Mouse (Mus musculus) fibroblast of lung, adult 2 months (primary cell): Measurements from ENCODE around the gene Mapk3.

Source experiments
- DNase-seq: peaks from one replicate; pipeline ENCODE4 v3.0.0-alpha.2; 2011; ENCODE audit warnings: low read depth

Mapk3 gene

GRCm38 (mm10) chr7:126782693-126783092 lies 23.3 kb downstream of the Mapk3 start:
- DNase-seq: no peak

GRCm38 (mm10) chr7:126784469-126784868 lies 25.1 kb downstream of the Mapk3 start:
- DNase-seq: no peak

DNA sequence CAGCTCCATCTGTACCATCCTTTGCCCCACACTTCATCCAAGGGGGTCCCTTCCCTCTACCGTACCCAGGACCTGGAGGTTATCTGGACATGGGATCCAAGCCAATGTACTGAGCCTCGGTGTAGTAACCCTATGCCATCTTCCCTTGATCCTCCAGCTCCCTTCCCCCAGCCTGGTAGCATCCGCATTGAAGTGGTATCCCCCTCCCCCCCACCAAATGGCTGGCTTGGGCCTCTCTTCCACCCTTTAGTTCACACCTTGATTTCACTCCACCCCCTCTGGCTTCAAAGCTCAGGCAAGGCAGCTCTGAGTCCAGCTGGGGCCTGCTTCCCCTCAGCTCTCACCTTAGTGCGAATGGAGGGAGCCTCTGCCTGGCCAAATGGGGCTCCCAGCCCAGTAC lies 25.7 kb downstream of the Mapk3 start:
- no peak for DNase-seq

- no peak for DNase-seq
Measured at GRCm38 (mm10) chr7:126786142-126786541, 26.7 kb downstream of the Mapk3 start.

DNA sequence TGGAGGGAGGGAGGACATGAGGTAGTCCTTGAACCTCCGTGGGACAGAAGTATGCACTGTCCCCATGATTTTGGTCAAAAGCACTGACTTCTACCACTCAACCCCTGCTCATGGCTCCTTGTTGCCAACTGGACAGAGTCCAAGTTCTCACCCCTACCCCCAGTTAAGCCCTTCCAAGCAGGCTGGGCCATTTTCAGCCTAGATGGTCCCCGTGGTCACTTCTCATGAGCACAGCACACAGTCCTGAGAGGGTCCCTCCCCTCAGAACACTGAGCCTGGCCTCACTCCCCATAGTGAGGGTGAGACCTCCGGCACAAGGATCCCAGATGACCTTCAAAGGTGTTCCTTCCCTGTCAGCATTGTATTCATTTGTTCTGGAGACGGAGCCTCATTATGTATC lies 29.7 kb downstream of the Mapk3 start:
- no peak for DNase-seq

DNA sequence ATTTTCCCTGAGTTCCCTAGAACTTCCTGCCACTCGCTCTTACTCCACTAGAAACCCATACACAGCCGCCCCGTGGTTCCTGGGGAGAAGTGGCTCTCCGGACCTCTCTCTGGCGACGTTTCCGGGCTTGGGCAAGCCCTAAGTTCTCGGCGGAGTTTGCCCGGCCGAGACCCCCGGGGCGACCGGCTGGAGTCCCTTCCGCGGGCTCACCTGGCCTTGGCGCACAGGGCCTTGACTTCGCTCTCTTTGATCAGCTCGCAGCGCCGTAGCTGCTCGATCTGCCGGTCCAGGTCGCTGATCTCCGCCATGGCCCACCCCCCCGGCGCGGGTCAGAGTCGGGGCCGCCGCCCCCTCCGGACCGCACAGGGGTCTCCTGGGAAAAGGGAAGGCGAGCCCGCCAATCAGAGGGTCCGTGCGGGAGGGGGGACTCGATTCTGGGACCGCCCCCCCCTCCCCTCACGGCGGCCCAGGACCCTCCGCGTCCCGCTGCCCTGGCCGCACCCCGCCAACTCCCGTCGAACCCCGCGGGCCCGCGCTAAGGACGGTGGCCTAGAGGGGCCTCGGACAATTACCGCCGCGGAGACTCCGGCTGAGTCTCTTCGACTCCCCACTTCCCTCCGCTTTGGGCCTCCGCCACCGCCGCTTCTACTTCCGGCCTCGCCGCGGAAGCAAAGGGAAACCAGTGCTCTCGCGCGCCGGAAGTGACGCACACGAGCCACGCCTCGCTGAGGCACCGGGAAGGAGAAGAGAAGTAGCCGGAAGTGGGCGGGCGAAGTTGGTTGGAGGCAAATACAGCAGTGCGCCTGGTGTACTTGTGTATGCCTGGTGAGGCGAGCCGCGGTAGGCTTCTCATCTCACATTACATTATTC lies 32.7 kb downstream of the Mapk3 start, which contains the start of gene Ppp4c:
Gene Ppp4c (minus strand): TSS at position 646 of the 870 bp plus-strand sequence.
- peak; percentile 85 for DNase-seq

DNA sequence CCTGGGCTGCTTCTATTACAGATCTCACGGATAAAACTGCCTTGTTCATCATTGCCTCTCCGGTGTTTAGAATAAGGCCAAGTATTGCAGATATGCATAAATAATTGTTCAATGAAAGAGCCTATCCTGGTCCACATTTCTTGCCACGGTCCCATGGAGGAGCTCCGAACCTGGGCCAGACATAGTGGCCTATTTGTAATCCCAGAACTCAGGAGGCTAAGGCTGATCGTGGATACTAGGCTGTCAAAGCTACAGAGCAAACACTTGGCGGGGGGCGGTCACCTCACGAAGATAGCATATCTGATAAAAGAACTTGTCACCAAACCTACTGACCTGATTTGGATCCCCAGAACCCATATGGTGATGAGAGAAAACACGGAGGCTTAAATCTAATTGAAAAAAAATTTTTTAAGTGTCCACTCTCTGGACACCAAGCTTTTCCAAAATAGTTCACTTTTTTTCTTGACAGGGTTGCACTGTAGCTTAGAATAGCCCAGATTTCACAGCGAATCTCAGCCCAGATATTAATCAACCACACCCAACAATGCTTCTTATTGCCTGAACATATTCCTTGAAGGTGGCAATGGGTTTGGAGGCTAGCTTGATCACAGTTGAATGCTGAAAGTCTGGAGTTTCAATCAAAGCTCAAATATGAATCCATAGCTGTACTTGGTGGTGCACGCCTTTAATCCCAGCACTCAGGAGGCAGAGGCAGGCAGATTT lies 33.5 kb downstream of the Mapk3 start:
- DNase-seq: no peak

GRCm38 (mm10) chr7:126793456-126794270 lies 34.3 kb downstream of the Mapk3 start:
- DNase-seq: no peak

DNA sequence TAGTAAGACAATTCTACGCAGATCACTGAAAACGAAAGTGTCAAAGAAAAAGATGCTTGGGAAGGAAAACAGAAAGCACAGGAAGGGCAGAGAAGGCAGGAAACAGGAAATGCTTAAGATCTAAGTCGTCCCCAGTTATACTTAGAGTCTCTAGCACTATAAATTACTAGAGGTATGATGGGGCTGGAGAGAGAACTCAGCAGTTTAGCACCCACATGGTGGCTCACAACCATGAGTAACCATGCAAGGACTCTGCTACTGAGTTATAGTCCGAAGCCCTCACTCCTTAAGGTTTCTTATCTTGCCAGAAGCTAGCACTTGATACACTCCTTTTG lies 34.8 kb downstream of the Mapk3 start:
- no peak for DNase-seq

DNA sequence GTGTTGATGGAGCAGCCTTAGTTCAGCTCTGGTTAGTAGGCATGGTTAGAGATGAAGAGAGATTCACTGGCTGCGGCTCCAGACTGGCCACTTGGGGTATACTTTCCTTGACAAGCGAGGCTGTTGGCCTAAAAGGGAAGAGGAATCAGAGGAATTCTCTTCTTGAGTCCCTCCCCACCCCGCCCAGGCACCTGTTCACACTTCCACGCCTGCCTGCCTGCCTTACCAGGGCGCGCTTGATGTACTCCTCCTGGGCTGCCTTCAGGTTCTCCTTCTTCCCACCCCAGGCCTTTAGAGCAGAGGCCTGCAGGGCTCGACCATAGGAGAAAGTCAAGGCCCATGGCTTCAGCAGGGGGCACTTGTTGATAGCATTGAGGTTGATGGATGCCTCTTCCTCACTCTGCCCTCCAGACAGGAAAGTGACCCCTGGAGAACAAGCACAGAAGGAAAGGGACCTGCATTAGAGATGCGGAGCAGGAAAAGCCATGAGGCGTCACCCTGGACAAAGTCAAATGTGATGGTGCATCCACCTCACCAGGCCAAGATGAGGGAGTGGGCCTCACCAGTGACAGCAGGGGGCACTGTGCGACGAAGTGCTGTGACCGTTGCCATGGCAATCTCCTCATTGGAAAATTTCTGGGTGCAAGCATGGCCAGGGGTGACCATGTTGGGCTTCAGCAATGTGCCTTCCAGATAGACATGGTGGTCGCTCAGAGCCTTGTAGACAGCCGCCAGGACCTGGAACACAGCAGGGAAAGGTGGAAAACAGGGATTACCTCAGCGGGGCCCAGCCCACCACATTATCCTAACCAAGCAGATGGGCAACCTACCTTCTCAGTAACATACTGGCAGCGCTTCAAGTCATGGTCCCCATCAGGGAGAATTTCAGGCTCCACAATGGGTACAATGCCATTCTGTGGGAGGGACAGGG lies 36.3 kb downstream of the Mapk3 start:
- DNase-seq: no peak

- DNase-seq: no peak
Measured at GRCm38 (mm10) chr7:126796350-126796932, 37.0 kb downstream of the Mapk3 start.

- no peak for DNase-seq
Measured at GRCm38 (mm10) chr7:126797411-126798126, 38.2 kb downstream of the Mapk3 start, which contains the start of gene Fam57b. Gene Fam57b (plus strand): TSS chr7:126797668.

DNA sequence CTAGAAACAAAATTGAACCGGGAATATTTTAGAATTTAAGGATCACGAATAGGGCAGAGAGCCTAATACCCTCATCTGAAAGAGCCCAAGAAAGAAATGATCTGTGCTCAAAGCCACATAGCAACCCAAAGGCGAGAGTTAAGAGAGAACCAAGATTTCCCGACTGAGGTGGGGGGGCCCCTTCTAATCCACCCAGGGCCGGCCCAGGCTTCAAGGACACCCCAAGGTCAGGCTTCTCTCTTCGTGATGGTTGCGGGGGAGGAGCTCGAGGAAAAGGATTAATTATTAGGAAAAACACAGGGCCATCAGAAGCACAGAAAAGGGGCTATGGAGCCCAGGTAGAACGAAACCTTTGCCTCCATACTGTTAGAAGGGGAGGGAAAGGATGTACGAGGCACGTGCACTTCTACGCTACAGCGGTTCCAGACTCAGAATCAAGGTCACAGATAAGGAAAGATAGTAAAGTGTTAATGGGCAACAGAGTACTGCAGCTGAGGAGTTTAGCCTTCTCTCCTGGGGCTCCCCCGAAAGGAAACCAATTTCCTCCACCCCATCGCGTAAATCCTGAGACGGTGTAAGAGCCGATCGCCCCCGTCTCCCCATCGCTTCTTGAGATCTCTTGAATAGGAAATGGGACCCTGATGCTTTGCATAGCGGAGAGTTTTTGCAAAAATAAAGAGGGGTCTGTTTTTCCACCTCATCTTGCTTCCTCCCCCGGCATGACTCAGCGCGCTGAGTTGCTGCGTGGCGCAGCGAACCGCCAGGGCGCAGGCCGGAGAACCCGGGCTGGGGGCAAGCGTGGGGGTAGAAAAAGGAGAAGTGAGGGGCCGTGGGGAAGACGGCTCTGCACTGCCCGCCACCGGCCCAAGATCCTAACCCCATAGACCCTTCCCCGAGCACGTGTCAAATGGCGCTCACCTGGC lies 39.0 kb downstream of the Mapk3 start:
- no peak for DNase-seq

DNA sequence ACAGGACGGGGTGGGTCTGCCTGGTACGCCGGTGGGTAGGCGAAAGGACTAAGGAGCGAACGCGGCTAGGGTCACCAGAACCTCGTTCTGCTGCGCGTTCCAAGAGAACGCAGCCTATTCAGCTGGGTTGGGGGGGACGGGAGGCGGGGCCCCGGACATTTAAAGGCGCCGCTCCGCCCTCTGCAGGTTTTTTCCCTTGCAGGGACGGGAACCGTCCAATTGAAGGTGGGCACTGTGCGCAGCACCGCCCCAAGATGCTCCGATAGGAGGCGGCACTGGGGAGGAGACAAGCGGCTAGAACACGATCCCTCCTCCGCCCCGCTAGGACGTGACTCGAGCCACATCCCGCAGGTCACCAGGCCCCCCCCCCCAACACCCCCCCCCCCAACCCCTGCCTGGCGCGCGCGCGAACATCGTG lies 39.7 kb downstream of the Mapk3 start:
- peak; percentile 97 for DNase-seq

DNA sequence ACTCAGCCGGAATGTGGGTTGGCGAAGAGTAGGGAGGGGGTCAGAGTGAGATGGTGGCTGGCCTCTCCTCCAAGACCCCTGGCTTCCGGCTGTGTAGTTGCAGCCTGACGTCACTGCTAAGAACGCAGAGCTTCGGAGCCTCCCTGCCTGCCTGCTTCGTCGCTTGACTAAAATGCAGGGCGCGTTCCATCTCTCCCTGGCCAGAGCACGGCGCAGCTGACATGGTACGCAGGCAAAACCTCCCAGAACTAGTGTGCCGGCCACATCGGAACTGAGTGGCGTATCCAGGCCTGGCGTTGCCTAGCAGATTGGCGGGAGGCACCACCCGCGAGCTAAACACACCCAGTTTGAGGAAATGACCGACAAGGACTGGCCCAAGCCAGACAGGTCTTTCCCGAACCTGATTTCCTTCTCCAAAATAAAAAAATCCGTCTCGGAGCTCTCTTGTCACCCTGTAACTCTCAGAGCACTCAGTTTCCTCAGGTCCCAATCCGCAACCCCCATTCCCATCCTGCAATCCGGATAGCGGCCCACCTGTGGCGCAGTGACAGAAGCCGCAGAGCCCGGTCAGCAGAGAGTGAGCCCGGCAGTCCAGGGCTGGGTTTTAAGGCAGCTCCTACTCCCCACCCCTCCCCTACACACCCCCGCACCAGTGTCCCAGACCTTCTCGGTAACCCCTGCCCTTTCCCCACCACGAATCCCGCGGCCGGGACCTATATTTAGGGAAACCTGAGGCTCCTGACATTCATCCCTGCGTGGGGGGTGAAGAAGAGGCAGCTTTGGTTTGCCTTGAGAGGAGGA lies 40.3 kb downstream of the Mapk3 start:
- peak; percentile 81 for DNase-seq

- no peak for DNase-seq
Measured at GRCm38 (mm10) chr7:126800269-126801056, 41.1 kb downstream of the Mapk3 start.

DNA sequence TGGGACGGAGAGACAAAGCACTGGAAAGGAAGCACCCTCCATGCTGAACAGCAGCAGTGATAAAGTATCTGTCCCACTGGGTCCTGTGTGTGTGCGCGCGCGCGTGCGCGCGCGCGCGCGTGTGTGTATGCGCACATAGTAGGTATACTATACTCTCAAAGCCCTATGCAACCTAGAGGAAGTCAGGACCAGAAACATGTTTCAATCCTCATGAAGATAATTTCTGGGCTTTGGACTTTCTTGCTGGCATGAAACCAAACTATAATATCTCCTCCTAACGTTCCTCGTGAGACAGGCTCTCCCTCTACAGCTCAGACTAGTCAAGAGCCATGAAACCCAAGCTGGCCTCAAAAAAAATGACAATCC lies 41.6 kb downstream of the Mapk3 start:
- DNase-seq: no peak
